Mouse (Mus musculus) fibroblast of lung, adult 2 months (primary cell): ENCODE measurements around the gene Efna5.

Source experiments
- DNase-seq: peaks from one replicate; pipeline ENCODE4 v3.0.0-alpha.2; 2011; ENCODE audit warnings: low read depth

Gene Efna5

DNA sequence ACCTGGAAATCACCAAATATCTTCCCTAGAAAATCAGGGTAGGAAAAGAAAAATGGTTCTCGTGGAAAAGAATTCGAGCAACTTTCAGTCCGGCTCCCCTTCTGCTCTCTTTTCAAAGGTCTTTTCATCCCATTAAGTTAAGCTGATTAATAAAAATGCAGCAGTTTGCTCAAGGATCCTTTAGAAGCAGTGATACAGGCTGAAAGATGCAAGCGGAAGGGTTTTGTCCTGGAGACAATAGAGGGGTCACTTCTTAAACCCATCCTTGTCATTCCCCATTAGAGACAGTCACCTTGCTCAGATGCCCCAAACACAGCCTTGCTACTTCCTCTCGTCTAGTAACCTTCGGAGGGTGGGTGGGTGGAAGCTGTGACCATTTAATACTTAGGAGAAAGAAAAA lies 27.4 kb downstream of the Efna5 start:
- no peak for DNase-seq

DNA sequence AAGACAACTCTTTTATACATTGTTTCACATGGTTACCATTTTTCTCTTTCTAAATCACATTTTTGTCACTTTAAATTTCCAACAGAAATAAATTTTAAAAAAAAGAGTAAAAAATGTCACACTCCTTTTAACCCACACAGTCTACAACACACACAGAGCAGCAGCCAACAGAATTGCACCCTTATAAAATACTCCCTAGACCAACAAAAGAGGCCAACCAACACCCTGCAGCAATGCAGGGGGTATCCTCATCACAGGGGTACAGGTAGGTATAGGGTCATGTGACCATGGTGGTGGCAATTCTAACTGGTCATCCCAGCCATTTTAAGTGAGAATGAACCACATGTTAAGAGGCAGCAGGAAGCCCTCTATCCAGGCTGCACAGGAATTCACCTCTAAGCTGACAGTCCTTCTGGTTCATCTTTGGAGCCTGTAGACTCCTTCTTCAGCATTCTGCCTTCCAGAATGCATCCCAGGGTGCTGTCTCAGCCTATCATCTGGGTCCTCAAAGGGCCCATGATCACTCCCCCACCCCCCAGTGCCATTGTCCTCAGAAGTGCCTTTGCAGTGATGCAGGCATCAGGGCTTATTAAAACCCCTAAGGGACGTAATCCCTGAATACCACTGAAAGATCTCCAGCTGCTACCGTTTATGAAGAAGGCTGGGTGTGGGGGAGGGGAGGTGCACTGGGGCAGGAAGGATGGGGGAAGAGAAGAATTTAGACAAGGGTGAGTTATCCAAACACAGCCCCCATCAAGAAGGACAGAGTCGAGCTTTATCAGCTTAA lies 28.1 kb downstream of the Efna5 start:
- DNase-seq: no peak

DNA sequence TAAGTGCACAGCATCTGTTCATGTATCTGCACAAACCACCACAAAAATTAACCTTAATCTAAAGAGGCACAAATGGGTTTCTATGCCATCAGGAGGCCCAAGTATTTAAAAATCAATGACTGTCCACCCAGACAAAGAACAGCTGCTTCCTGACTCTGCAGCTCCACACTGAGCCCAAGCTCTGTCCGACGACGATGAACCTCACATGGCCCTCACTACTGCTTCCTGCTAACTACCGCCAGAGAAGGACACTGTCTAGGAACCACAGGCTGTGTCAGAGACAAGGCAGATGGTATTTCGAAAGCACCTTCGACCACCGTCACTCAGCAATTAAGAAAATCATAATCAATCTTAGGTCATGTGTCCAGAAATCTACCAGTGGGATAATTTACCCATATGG lies 29.8 kb downstream of the Efna5 start:
- no peak for DNase-seq

DNA sequence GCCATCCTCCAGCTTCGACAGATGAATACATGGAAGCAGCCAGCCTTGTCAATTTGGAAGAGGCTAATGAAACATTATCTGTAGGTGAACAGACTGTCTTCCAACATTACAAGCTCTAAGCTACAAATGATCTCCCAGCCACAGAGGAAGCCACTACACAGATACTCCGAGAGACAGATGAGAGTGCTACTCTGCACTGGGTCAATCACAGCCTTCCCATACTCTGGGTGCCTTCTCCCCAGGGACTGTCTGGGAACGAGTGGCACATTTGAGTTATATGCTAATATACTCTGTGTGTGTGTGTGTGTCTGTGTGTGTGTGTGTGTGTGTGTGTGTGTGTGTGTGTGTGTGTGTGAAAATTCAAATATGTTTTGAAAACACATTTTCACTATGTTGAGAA lies 30.5 kb downstream of the Efna5 start:
- no peak for DNase-seq

DNA sequence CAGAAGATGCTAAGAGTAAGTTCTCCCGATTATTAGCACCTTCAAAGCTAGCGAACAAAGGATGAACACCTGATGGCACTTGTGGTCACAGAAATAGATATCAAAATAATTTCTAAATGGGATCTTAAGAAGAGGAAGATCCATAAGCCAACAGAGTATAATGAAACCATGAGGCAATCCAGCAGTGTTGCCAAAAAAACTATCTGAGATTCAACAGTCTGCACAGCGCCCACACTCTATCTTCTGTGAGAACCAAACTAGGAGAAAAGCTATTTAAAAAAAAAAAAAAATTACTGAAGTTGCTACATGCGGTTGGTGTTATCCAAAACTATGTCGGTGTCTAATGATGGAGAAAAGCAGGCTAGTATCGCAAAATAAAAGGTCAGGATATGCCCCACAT lies 31.4 kb downstream of the Efna5 start:
- no peak for DNase-seq

DNA sequence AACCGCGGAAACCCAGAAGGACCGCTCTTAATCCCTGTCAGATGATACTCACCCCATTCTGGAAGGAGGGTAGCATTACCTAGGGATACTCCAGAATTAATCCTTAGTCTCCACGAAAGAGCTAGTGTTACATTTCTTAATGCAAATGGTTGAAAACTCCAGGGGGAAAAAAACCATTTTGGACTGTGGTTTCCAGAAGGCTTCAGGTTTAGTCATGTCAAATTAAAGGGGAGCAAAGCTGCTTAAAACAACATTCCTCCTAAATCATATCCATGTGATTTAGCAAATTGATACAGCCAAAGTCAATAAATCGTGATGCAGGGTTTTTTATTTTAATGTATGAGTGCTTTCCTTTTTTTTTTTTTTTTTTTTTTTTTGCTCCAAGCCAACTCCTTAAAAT lies 35.5 kb downstream of the Efna5 start:
- no peak for DNase-seq

DNA sequence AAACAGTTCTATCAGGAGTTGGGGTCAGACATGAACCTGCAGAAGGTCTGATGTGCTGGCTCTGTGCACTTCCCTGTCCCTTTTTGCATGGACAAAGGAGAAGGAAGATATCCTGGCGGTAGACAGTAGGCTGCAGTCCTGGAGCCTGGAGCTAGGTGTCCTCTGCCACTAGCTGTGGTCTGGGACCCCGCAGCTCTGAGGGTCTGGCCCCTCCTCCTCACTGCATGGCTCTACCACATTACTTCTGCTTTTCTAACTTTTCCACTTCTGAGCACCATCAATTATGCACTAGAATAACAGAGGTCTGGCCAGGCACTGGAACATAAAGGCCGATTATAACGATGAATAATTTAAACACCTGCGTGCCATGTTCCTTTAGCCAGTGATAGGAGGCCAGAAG lies 36.8 kb downstream of the Efna5 start:
- DNase-seq: no peak

DNA sequence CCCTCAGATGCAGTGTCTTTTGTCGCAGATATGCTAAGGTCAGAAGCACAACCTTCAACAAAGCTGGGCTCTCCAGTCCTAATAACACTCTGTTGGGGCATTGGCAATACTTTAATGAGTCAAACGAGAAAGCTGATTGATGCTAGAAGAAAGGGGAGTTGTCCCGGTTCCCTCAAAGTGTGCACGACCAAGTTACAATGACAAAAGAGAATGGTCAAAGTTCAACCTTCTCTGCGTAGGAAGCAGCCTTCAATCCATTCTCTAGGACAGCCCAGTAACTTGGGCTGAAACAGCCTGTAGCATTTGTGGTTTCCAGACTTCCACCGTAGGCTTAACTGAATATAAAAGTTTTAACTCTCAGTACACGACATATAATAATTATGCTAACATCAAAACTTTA lies 43.8 kb downstream of the Efna5 start:
- DNase-seq: no peak

DNA sequence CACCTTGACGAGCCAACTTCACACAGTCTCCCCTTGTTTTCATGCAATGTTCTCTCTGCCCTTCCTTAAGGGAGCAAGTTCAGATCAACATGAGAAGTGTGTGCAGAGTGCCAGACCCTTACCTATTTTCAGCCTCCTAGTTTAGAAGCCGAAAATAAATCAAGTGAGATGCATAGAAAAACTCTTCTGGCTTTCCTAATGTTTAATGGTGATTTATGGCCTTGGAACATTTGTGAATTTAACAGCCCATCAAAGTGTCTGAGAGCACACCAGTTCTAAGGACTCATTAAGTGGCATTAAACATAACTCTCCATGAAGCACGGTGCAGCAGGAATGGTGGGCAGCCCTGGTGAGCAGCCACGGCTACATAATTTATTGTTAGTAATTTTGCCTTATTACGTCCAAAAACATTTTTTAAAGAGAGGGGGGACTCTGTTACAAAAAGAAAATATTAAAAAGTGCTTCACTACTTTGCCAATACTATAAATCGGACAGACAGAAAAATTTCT lies 44.5 kb downstream of the Efna5 start:
- no peak for DNase-seq

DNA sequence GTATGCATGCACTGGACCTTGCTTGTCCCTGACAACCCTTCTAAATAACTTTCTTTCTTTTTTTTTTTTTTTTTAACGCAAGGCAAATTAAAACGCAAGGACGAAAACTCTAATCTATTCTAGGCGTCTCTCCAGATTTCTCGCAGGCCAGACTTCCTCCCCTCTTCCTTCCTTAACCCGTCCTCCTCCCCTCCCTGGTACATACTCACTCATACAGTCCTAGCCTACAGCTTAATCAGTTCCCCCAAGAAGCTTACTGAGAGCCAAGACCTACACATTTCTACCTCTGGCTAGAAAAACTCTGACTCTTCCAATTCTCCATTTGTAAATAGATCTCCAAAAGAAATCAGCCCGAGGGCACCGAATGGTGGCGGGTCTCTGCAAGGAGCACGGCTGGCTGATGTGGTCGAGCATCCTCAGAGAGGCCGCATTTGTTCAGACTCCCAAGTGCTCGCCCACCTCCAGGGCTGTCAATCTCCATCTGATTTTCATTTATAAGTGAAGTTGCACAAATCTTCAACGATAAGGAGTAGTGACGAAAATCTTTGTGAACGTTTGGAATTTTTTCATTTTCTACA lies 48.5 kb downstream of the Efna5 start:
- DNase-seq: no peak

DNA sequence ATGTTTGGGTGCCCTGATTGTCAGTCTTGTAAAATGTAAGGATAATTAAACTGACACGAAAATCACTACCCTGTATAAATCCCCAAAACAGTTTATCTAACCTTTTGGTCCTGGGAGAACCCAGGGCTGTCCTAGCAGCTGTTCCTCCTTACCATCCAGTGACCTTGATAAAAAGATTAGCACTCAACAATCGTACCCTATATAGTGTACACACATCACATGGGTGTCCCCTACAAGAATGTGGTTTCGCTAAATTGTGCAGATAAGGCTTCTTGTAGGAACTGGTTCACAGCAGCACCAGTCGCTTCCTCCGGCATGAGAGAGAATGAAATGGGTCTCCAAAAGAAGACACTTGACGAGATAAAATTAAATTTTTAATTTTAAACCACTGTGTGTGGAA lies 53.6 kb downstream of the Efna5 start:
- no peak for DNase-seq

DNA sequence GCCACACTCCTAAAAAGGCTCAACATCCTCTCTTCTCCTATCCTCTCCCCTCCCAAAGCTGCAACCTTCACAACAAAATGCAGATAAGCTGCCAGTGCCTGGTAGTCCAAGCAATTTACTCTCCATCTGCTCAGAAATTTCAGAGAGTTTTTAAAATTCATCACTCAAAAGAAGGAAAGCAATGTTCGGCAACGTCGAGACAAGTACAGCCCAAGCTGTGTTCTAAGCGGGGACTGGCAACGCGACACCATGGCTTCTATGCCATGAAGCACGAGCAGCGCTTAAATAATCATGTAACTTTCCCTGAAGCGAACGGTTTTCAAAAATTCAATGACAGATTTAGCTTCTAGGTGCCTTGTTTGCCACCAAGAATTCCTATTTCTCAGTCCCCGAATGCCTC lies 59.9 kb downstream of the Efna5 start:
- DNase-seq: no peak

DNA sequence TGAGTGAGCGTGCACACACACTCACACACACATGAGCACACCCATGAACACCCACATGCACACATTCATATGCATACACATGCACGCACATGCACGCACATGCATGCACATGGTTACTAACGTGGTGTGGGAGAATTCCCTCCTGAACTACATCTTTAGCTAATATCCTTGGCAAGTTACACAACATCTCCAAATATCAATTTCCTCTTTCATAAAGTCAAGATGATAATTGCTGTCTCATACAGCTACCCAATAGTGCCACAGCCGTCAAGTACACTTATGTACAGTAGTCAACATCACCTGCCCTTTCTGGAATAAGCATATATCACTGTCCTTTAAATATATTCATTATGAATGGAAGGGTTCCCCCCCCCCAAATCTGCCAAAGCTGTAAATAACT lies 61.2 kb downstream of the Efna5 start:
- no peak for DNase-seq

DNA sequence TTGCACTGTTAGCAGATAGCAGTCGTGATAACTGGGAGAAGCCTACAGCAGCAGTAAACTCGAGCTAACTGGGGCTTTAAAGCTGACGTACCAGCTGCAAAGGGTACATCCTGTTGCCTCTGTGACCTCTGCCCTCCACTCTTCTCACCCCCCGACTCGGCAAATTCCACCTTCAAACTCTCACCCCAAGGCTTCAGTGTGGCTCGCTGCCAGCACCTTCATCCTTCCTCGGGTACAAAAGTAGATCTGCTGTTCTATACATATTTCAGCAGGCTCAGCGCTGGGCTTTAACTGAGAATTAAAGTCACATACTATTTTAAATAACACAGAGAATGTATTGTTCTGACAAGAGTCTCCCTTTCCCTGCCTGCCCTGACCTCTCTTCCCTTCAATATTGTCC lies 62.3 kb downstream of the Efna5 start:
- no peak for DNase-seq

DNA sequence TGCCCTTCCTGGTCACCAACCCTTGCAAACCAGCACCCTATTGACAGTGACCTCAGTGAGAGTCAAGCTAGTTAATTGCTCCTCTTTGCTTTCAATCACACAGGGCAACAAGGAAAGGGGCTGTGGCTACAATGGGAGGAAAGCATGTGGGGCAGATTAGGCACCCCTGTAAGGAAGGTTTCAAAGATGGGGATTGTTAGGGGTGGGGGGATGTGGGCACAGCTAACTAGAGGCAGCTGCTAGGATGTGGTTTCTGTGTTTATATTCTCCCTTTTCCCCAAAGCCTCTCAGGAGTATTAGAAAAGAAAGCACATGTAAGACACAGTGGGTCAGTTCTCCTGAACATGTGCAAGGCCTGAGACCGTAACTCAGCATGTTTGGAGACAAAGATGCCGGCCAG lies 62.8 kb downstream of the Efna5 start:
- DNase-seq: no peak

DNA sequence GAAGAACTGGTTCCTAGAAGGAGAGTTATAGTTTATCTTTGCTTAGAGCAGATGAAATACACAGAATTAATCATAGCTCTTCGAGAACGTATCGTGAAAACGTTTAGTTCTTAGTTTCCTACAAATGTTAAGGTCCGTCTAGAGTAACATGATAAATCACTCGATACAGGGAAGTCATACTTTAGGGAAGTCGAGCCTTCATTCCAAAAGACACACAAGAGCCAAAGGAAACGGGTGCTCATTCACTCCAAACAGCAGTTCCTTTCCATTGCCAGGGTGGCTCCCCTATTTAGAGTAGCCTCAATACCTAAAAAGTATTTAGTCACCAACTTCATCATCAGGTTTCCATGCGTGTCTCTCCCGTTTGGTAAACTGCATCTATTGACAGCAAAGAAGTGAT lies 64.2 kb downstream of the Efna5 start:
- no peak for DNase-seq

DNA sequence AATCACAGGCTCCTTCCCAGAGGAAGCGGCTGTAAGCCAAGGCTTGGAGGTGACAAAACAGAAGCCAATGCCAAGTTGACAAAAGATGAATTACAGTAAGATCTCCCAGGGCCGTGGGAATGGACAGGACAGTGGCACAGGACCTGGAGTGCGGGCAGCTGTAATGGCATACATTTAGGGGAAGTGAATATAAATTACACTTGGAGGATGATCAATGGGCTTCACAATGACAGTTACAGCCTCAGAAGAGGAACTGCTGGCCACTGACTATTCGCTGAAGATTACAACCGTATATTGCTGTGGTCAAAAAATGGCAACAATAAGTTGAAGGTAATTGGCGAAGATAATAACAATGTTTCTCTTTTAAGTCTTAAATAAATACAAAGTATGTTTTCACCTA lies 67.7 kb downstream of the Efna5 start:
- no peak for DNase-seq

DNA sequence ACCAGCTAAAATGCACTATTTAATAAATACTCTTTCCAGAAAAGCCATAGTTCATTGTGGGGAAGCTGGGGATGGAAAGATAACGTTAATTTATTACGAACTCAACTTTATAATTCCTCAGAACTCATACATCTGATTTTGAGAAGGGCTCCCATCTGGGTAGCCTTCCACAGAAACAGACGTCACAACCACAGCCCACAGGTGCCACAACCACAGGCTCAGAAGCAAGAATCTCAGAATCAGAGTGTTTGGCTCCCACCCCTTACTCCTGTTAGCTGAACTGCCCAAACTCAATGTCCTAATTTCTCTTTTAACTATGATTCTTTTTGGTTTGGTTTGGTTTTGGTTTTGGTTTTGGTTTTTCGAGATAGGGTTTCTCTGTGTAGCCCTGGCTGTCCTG lies 73.2 kb downstream of the Efna5 start:
- no peak for DNase-seq

DNA sequence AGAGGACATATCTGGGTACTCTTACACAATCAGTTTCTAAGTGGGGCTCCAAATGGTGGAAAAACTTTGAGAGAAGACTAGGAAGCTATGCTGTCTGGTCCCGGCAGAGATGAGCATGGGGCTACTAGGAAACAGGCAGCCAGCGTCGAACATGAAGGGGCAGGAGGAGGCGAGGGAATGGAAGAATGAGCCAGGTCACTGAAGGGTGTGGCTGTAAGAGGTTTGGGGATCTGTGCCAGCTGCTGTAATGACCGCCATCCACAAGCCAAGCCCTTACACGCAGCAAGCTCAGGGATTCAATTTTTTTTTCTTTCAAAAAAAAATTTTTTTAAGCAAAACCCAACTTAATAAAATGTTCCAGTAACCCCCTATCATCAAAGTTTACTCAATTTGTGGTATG lies 74.5 kb downstream of the Efna5 start:
- DNase-seq: no peak

DNA sequence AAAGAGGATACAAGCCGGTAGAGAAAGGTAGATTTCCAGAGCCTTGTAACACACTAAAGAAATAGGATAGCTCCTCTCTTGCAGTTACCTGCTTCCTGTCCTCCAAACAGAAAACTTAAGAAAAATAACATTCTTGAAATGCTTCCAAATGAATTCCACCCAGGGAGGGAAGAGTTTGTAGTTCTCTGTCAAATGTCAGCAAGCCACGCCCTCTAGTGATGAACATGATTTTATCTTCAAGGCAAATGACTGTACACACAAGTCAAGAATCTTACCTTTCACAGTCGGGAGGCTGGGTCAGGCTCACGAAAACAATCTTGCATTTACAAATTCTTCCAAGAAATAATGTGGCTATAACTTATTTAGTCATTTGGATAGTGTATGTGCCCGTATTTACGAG lies 78.4 kb downstream of the Efna5 start:
- DNase-seq: no peak

DNA sequence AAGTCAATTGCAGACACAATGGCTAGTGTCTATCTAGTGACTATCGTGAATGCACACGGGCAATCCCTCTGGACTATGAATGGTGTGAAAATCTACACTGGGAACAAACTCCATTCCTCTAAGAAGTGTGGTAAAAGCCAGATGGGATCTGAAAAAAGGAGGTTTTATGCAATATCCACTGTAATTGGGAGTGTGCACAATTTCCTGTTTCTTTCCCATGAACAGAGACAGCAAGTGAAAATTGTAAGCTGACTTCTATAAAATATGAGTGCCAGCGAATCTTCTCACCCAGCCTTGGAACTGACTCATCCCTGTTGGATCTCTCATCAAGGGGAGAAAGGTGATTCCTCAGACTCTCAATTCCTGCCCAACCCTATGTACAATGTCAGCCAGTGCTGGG lies 83.8 kb downstream of the Efna5 start:
- DNase-seq: no peak

DNA sequence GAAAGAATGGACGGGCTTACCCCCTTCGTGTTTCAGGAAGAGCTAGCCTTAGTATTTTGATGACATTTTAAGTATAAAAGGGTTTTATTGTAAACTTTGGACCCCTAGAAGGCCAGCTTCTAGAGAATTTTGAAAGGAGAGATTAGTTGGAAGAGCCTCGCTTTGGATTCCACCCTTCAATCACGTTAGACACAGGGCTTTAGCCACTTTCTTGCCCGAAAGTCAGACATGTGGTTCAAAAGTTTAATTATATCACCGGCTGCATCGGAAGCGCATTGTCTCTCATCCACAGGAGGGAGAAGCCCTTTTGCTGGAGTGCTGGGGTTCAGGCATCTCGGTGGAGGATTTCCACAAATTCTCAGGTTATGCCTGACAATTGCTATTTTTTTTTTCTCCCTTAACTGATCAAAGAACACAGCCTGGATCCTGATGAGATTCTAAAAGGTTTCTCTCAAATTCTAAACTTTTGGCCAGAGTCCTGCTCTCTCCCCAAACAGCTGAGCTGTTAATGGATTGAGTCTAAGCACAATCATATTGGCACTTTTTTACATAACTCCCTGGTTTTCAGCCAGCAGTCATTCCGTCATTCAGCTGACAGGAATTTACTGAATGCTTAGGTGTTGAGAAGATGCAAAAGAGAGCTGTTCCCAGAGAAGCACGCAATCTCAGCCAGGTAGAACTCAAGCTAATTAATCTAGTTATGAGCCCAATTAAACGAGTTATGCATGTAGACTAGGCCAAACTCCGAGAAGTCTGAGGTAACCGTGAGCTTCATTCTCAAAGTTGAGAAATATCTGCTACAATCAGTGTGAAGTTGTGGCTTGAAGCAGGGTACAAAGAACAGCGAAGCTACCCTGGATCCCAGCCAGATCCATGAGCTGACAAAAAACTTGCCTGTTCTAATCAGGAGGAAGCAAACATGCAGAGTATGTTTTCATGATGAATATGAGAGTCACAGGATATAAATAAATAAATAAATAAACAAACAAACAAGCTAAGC lies 91.5 kb downstream of the Efna5 start:
- no peak for DNase-seq

DNA sequence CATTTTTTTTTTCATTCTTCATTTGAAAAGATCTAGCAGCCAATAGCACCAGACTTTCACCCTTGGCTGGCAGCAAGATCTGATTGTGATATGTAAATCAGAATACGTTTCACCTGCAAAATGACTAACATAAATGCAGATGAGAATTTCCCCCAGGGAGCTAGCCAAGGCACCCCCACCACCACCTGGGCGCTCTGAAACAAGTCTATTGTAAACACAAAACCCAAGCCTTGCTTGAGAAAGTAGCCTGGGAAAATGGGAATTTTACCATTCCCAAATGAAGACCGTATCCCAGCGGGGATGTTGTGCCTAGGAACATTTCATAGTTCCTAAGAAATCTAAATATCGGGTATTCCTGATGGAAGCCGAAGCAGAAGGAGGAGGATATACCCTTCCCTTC lies 92.3 kb downstream of the Efna5 start:
- no peak for DNase-seq
